Mouse (Mus musculus): ENCODE results near the gene Olfr1412.

GRCm38 (mm10) chr1:92613175-92613574 lies 27.6 kb downstream of the Olfr1412 start:
- TF ChIP-seq EP300 (IDR thresholded peaks at IDR 0.05; ENCODE audit: low read depth) (no peak), CTCF (IDR thresholded peaks at IDR 0.05; ENCODE audit: low read depth) (no peak)

Data from heart, postnatal 0 days (tissue).